In genomic region chr6:34875966-34876834, GRCm38 (mm10) we compare ENCODE assay signal across 8 mouse cellular contexts. TPM values are rescaled to one million over a fixed set of nuclear protein-coding genes. Genes with fewer than 3 reads are reported as not detected.
A peak's percentile ranks its signal among the peaks of the same experiment; 100 is the strongest.
DNase-seq lines count a peak whose midpoint lies in the region; ATAC-seq lines count a peak whose summit lies in the region.

No protein-coding gene starts in this region.

- DNase-seq in kidney, postnatal 10 days = no peak
- DNase-seq in embryonic facial prominence, embryonic 10.5 days (ENCODE audit: low spot score) = peak; percentile 14
- peak; percentile 29 to 54 for DNase-seq in thymus, postnatal 36 days
- no peak for DNase-seq in embryo, embryonic 9.5 days (ENCODE audit: extremely low spot score)
- no peak for DNase-seq in adipocyte (ENCODE audit: low spot score)

- no peak overlapping the region for H3K9ac ChIP-seq in kidney, embryonic 16.5 days (replicated peaks; ENCODE audit: low read length)
- peak overlapping the region; percentile 93 for H3K9ac ChIP-seq in intestine, embryonic 16.5 days (ENCODE audit: low read depth, low read length)

- H3K4me1 ChIP-seq in kidney, embryonic 16.5 days (ENCODE audit: insufficient read depth, low read length) = peaks cover 35% of the 10 kb centered on the region
- peaks cover 43% of the 10 kb centered on the region for H3K4me1 ChIP-seq in embryonic facial prominence, embryonic 10.5 days
- peaks cover 27% of the 10 kb centered on the region for H3K4me1 ChIP-seq in intestine, embryonic 16.5 days (ENCODE audit: control insufficient read depth, insufficient read depth, low read length)

- H3K27me3 ChIP-seq in kidney, embryonic 16.5 days (ENCODE audit: insufficient read depth, low read length) = no peaks in the 10 kb centered on the region
- H3K27me3 ChIP-seq in embryonic facial prominence, embryonic 10.5 days (replicated peaks; ENCODE audit: low read depth, poor library complexity, severe bottlenecking) = no peaks in the 10 kb centered on the region
- H3K27me3 ChIP-seq in intestine, embryonic 16.5 days (replicated peaks; ENCODE audit: control insufficient read depth, insufficient read depth, low read length) = no peaks in the 10 kb centered on the region

- H3K4me3 ChIP-seq in kidney, embryonic 16.5 days (ENCODE audit: low read length) = no peak overlapping the region
- H3K4me3 ChIP-seq in embryonic facial prominence, embryonic 10.5 days = peak overlapping the region; percentile 82
- no peak overlapping the region for H3K4me3 ChIP-seq in intestine, embryonic 16.5 days (ENCODE audit: low read length)

- 68% methylated on average over 12 of the region's 12 CpGs for WGBS in kidney, embryonic 16.5 days
- 54% methylated on average over 12 of the region's 12 CpGs for WGBS in embryonic facial prominence, embryonic 10.5 days
- WGBS in intestine, embryonic 16.5 days = 51% methylated on average over 12 of the region's 12 CpGs

- no peaks in the 10 kb centered on the region for H3K9me3 ChIP-seq in kidney, embryonic 16.5 days (ENCODE audit: low read length)
- no peaks in the 10 kb centered on the region for H3K9me3 ChIP-seq in embryonic facial prominence, embryonic 10.5 days
- no peaks in the 10 kb centered on the region for H3K9me3 ChIP-seq in intestine, embryonic 16.5 days (ENCODE audit: control insufficient read depth, low read length)

- no peak for ATAC-seq in kidney, embryonic 16.5 days (ENCODE audit: low FRiP score, low TSS enrichment)
- ATAC-seq in intestine, embryonic 16.5 days = peak; percentile 17
- peak; percentile 52 for ATAC-seq in megakaryocyte-erythroid progenitor cell, adult 5-6 weeks (replicated peaks; ENCODE audit: low FRiP score, low TSS enrichment, poor library complexity, severe bottlenecking)

- H3K27ac ChIP-seq in kidney, embryonic 16.5 days (ENCODE audit: low read length) = 0 out of 2 replicates have a peak overlapping the region, but pooled peaks have one; percentile 83
- H3K27ac ChIP-seq in embryonic facial prominence, embryonic 10.5 days (replicated peaks) = peak overlapping the region; percentile 95
- H3K27ac ChIP-seq in intestine, embryonic 16.5 days (ENCODE audit: low read length) = peak overlapping the region; percentile 53

- H3K36me3 ChIP-seq in kidney, embryonic 16.5 days (ENCODE audit: insufficient read depth, low read length) = 0 out of 2 replicates have a peak, but pooled peaks cover 3% of the 10 kb centered on the region
- peaks cover 61% of the 10 kb centered on the region for H3K36me3 ChIP-seq in embryonic facial prominence, embryonic 10.5 days (replicated peaks)
- no peaks in the 10 kb centered on the region for H3K36me3 ChIP-seq in intestine, embryonic 16.5 days (ENCODE audit: control insufficient read depth, insufficient read depth, low read length)

- peak overlapping the region; percentile 64; the same call in 1 of the 2 replicates for H3K4me2 ChIP-seq in kidney, embryonic 16.5 days (replicated peaks; ENCODE audit: low read depth, low read length)
- no peak overlapping the region for H3K4me2 ChIP-seq in intestine, embryonic 16.5 days (ENCODE audit: low read depth, low read length)

RNA-seq across cellular contexts. Expression of gene Cyren, which starts 1.7 kb away (rescaled TPM):
- 15.2 and 15.4 TPM in 2 replicates for polyA plus RNA-seq in kidney, embryonic 16.5 days (2015; fragmentation: Nextera tagmentation; extraction: Ambion mirVana)
- 18.9 and 19.2 TPM in 2 replicates for polyA plus RNA-seq in embryonic facial prominence, embryonic 10.5 days (2016; fragmentation: Nextera tagmentation; extraction: Ambion mirVana)
- polyA plus RNA-seq in intestine, embryonic 16.5 days (2015; fragmentation: Nextera tagmentation; extraction: Ambion mirVana) = 11.4 and 11.9 TPM in 2 replicates
- 12.3 and 27.8 TPM in 2 replicates for total RNA-seq in megakaryocyte-erythroid progenitor cell, adult 5-6 weeks (2014; fragmentation: Nextera tagmentation)
- 5.6 and 8.5 TPM in 2 replicates for total RNA-seq in megakaryocyte-erythroid progenitor cell, adult 5-6 weeks (2017)

RNA-seq across cellular contexts. Expression of gene Tmem140, which starts 13.3 kb away (rescaled TPM):
- polyA plus RNA-seq in kidney, embryonic 16.5 days (2015; fragmentation: Nextera tagmentation; extraction: Ambion mirVana) = 2.8 and 3.1 TPM in 2 replicates
- 1.8 and 1.9 TPM in 2 replicates for polyA plus RNA-seq in embryonic facial prominence, embryonic 10.5 days (2016; fragmentation: Nextera tagmentation; extraction: Ambion mirVana)
- 1.8 TPM in 2 replicates for polyA plus RNA-seq in intestine, embryonic 16.5 days (2015; fragmentation: Nextera tagmentation; extraction: Ambion mirVana)
- total RNA-seq in megakaryocyte-erythroid progenitor cell, adult 5-6 weeks (2014; fragmentation: Nextera tagmentation) = 1.8 and 1.9 TPM in 2 replicates
- total RNA-seq in megakaryocyte-erythroid progenitor cell, adult 5-6 weeks (2017) = 2.2 and 3.7 TPM in 2 replicates

RNA-seq across cellular contexts. Expression of gene Wdr91, which starts 34.5 kb away (rescaled TPM):
- 11.2 and 11.3 TPM in 2 replicates for polyA plus RNA-seq in kidney, embryonic 16.5 days (2015; fragmentation: Nextera tagmentation; extraction: Ambion mirVana)
- 11.9 and 13.2 TPM in 2 replicates for polyA plus RNA-seq in embryonic facial prominence, embryonic 10.5 days (2016; fragmentation: Nextera tagmentation; extraction: Ambion mirVana)
- 7.2 and 7.5 TPM in 2 replicates for polyA plus RNA-seq in intestine, embryonic 16.5 days (2015; fragmentation: Nextera tagmentation; extraction: Ambion mirVana)
- total RNA-seq in megakaryocyte-erythroid progenitor cell, adult 5-6 weeks (2014; fragmentation: Nextera tagmentation) = 19.9 and 24.4 TPM in 2 replicates
- 24.4 and 37.8 TPM in 2 replicates for total RNA-seq in megakaryocyte-erythroid progenitor cell, adult 5-6 weeks (2017)

RNA-seq across cellular contexts. Expression of gene Stra8, which starts 43.8 kb away (rescaled TPM):
- not detected in 2 replicates for polyA plus RNA-seq in kidney, embryonic 16.5 days (2015; fragmentation: Nextera tagmentation; extraction: Ambion mirVana)
- 0.12 TPM in 1 of 2 replicates, not detected in the other for polyA plus RNA-seq in embryonic facial prominence, embryonic 10.5 days (2016; fragmentation: Nextera tagmentation; extraction: Ambion mirVana)
- polyA plus RNA-seq in intestine, embryonic 16.5 days (2015; fragmentation: Nextera tagmentation; extraction: Ambion mirVana) = not detected in 2 replicates
- total RNA-seq in megakaryocyte-erythroid progenitor cell, adult 5-6 weeks (2014; fragmentation: Nextera tagmentation) = not detected in 2 replicates
- total RNA-seq in megakaryocyte-erythroid progenitor cell, adult 5-6 weeks (2017) = not detected in 2 replicates

Comparison
In these comparisons a context has a peak if more than half of its experiments do, and no peak if none do; other contexts are left out.
1. DNase-seq: peak in embryonic facial prominence, embryonic 10.5 days (single experiment) and thymus, postnatal 36 days (2 of 2); none in kidney, postnatal 10 days (single experiment), embryo, embryonic 9.5 days (single experiment) and adipocyte (single experiment).
2. Peak in every context shown above with its lines, with median percentiles within 50 percentile points of each other: H3K27ac ChIP-seq.